Comparison of ENCODE assay signal across 29 mouse cellular contexts in the genomic region with DNA sequence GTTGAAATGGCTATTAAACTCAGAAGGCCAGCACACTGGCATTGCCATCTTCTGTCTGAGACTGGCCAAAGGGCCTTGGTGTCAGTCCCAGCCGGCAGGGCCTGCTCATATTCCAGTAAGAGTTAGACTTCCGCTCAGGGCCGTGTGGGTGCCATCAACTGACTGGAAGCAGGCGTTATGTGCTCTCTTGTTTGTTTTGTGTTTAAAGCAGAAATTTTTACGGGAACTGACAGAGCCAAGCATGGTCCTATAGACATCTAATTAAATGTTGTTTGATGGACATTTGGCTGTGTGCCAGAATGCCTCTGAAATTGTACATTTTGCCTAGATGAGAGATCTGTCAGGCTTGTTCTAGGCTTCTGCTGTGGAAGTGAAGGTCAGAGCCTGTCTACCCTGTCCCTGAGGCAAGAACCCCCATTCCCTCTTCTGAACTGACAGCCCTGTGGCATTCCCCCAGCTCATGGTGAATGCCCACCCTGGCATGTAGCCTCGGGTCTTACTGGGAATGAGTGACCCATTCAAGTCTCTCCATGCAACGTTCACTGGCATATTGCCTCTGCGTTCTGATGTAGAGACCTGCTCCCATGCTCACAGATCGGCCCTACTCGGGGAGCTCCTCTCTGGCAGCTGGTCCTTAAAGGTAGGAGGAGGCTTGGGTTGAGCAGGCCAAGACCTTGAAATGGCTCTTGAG. TPM values are rescaled to one million over a fixed set of nuclear protein-coding genes. Genes with fewer than 3 reads are reported as not detected.
DNase-seq lines count a peak whose midpoint lies in the region; ATAC-seq and TF ChIP-seq lines count a peak whose summit lies in the region.
"Had no signal": no experiment of that assay in that cellular context is flagged by ENCODE, and none has a peak within 500 bp of the region (broad histone marks: within the 10 kb centered on the region; RNA-seq: fewer than 3 reads in every experiment).

No protein-coding gene starts in this region.

- DNase-seq in forebrain, embryonic 14.5 days (ENCODE audit: low spot score), result peak; percentile 55
- DNase-seq in left cerebral cortex, postnatal 4 days, result peak; percentile 66
- DNase-seq in left cerebral cortex, adult 2 months (ENCODE audit: extremely low spot score in 1 of 2, low spot score in 2 of 2), result no peak
- peak; percentile 35 for DNase-seq in retina, postnatal 1 day
- no peak for DNase-seq in retina, embryonic 14.5 days (ENCODE audit: low spot score)
- DNase-seq: adrenal gland, postnatal 36 days; cerebellum, adult 11 months; cerebellum, postnatal 25 days; embryo, embryonic 11 days; gastrocnemius, postnatal 10 days; heart, adult 18-20 months; heart, postnatal 14 days; kidney, adult 18-20 months; liver, postnatal 0 days; right cerebral cortex, postnatal 25 days had no signal

- peak overlapping the region; percentile 36; the same call in 1 of the 2 replicates for H3K27ac ChIP-seq in forebrain, embryonic 14.5 days (ENCODE audit: low read depth, low read length)
- H3K27ac ChIP-seq in forebrain, embryonic 12.5 days, result no peak overlapping the region
- no peak overlapping the region for H3K27ac ChIP-seq in left cerebral cortex, adult 2 months
- no peak overlapping the region for H3K27ac ChIP-seq in kidney, embryonic 14.5 days (ENCODE audit: low read depth, low read length)
- H3K27ac ChIP-seq: embryonic facial prominence, embryonic 13.5 days; heart, embryonic 13.5 days; hindbrain, embryonic 12.5 days; kidney, postnatal 0 days; limb, embryonic 12.5 days; midbrain, embryonic 12.5 days had no signal

- no peak overlapping the region for H3K4me2 ChIP-seq in forebrain, embryonic 14.5 days (ENCODE audit: low read length)
- no peak overlapping the region for H3K4me2 ChIP-seq in forebrain, embryonic 12.5 days
- H3K4me2 ChIP-seq in kidney, embryonic 14.5 days (replicated peaks; ENCODE audit: low read depth, low read length), result no peak overlapping the region
- H3K4me2 ChIP-seq: embryonic facial prominence, embryonic 13.5 days; heart, embryonic 13.5 days; hindbrain, embryonic 12.5 days; limb, embryonic 12.5 days; liver, embryonic 11.5 days; midbrain, embryonic 12.5 days had no signal

- no peak for ATAC-seq in forebrain, embryonic 14.5 days
- ATAC-seq in forebrain, embryonic 12.5 days (ENCODE audit: low FRiP score), result no peak
- ATAC-seq in kidney, embryonic 14.5 days (ENCODE audit: low FRiP score, low TSS enrichment), result no peak
- ATAC-seq: inflammation-experienced regulatory T-cells, adult 6 months; liver, postnatal 0 days; Patski had no signal

- peaks cover 99% of the 10 kb centered on the region for H3K36me3 ChIP-seq in forebrain, embryonic 14.5 days (ENCODE audit: control insufficient read depth, insufficient read depth, low read length)
- peaks cover 100% of the 10 kb centered on the region for H3K36me3 ChIP-seq in forebrain, embryonic 12.5 days (replicated peaks)
- peaks cover 92% of the 10 kb centered on the region for H3K36me3 ChIP-seq in kidney, embryonic 14.5 days (ENCODE audit: control insufficient read depth, insufficient read depth, low read length)

- H3K4me3 ChIP-seq in forebrain, embryonic 14.5 days (ENCODE audit: low read depth, low read length), result no peak overlapping the region
- H3K4me3 ChIP-seq in forebrain, embryonic 12.5 days (replicated peaks), result no peak overlapping the region
- no peak overlapping the region for H3K4me3 ChIP-seq in left cerebral cortex, adult 2 months
- no peak overlapping the region for H3K4me3 ChIP-seq in kidney, embryonic 14.5 days (ENCODE audit: low read length)
- H3K4me3 ChIP-seq: embryonic facial prominence, embryonic 13.5 days; erythroblast, embryonic 14.5 days; heart, embryonic 13.5 days; hindbrain, embryonic 12.5 days; limb, embryonic 12.5 days; midbrain, embryonic 12.5 days had no signal

- TF ChIP-seq CTCF in left cerebral cortex, adult 2 months (IDR thresholded peaks at IDR 0.05), result no peak

- 74% methylated on average over 10 of the region's 10 CpGs for WGBS in forebrain, embryonic 14.5 days
- 90% methylated on average over 10 of the region's 10 CpGs for WGBS in forebrain, embryonic 12.5 days
- 79% methylated on average over 10 of the region's 10 CpGs for WGBS in kidney, embryonic 14.5 days

- H3K4me1 ChIP-seq in forebrain, embryonic 14.5 days (ENCODE audit: control insufficient read depth, insufficient read depth, low read length), result no peaks in the 10 kb centered on the region
- no peaks in the 10 kb centered on the region for H3K4me1 ChIP-seq in forebrain, embryonic 12.5 days
- H3K4me1 ChIP-seq in kidney, embryonic 14.5 days (ENCODE audit: control insufficient read depth, insufficient read depth, low read length), result no peaks in the 10 kb centered on the region
- H3K4me1 ChIP-seq: embryonic facial prominence, embryonic 13.5 days; hindbrain, embryonic 12.5 days; limb, embryonic 12.5 days; midbrain, embryonic 12.5 days had no signal

- no peaks in the 10 kb centered on the region for H3K27me3 ChIP-seq in forebrain, embryonic 14.5 days (replicated peaks; ENCODE audit: control insufficient read depth, insufficient read depth, low read length)
- no peaks in the 10 kb centered on the region for H3K27me3 ChIP-seq in forebrain, embryonic 12.5 days
- no peaks in the 10 kb centered on the region for H3K27me3 ChIP-seq in kidney, embryonic 14.5 days (ENCODE audit: control insufficient read depth, insufficient read depth, low read length)
- H3K27me3 ChIP-seq: embryonic facial prominence, embryonic 13.5 days; heart, embryonic 13.5 days; hindbrain, embryonic 12.5 days; limb, embryonic 12.5 days; midbrain, embryonic 12.5 days; Patski had no signal

- H3K9ac ChIP-seq in forebrain, embryonic 14.5 days (ENCODE audit: low read length), result no peak overlapping the region
- H3K9ac ChIP-seq in forebrain, embryonic 12.5 days, result no peak overlapping the region
- no peak overlapping the region for H3K9ac ChIP-seq in kidney, embryonic 14.5 days (ENCODE audit: low read depth, low read length)
- H3K9ac ChIP-seq: embryonic facial prominence, embryonic 13.5 days; heart, embryonic 13.5 days; hindbrain, embryonic 12.5 days; limb, embryonic 12.5 days; liver, postnatal 0 days; midbrain, embryonic 12.5 days had no signal

- H3K9me3 ChIP-seq in forebrain, embryonic 14.5 days (replicated peaks; ENCODE audit: control insufficient read depth, low read length), result no peaks in the 10 kb centered on the region
- no peaks in the 10 kb centered on the region for H3K9me3 ChIP-seq in forebrain, embryonic 12.5 days
- H3K9me3 ChIP-seq in kidney, embryonic 14.5 days (ENCODE audit: control insufficient read depth, low read length), result no peaks in the 10 kb centered on the region
- H3K9me3 ChIP-seq: embryonic facial prominence, embryonic 13.5 days; heart, embryonic 13.5 days; hindbrain, embryonic 12.5 days; limb, embryonic 12.5 days; midbrain, embryonic 12.5 days had no signal

- intact Hi-C loops in left cerebral cortex, postnatal 4 days (cut with DNase I), result loop anchor here (10.0 kb wide), 1 partner anchor 215 kb away; no protein-coding TSS in a partner anchor
- intact Hi-C loops in left cerebral cortex, adult 2 months (cut with DNase I), result no loop called here

RNA-seq across cellular contexts. Expression of a gene that starts 38.1 kb away (rescaled TPM):
- polyA plus RNA-seq in forebrain, embryonic 14.5 days (2014; fragmentation: Nextera tagmentation; extraction: Ambion mirVana), result 65.1 and 79.2 TPM in 2 replicates
- 94.1 and 104 TPM in 2 replicates for polyA plus RNA-seq in forebrain, embryonic 12.5 days (2016; fragmentation: Nextera tagmentation; extraction: Ambion mirVana)
- total RNA-seq in left cerebral cortex, postnatal 4 days (2021), result 10 to 100 TPM; 66.8 to 68.7 TPM
- total RNA-seq in left cerebral cortex, adult 2 months (2021), result 10 to 100 TPM; 52.0 to 69.0 TPM
- 42.6 and 53.4 TPM in 2 replicates for polyA plus RNA-seq in kidney, embryonic 14.5 days (2014; fragmentation: Nextera tagmentation; extraction: Ambion mirVana)

RNA-seq across cellular contexts. Expression of a gene that starts 40.4 kb away (rescaled TPM):
- polyA plus RNA-seq in forebrain, embryonic 14.5 days (2014; fragmentation: Nextera tagmentation; extraction: Ambion mirVana), result 0.22 and 0.42 TPM in 2 replicates
- polyA plus RNA-seq in forebrain, embryonic 12.5 days (2016; fragmentation: Nextera tagmentation; extraction: Ambion mirVana), result 0.24 and 0.82 TPM in 2 replicates
- under 1 TPM; 0.52 to 0.64 TPM for total RNA-seq in left cerebral cortex, postnatal 4 days (2021)
- total RNA-seq in left cerebral cortex, adult 2 months (2021), result under 1 TPM; 0.21 to 0.61 TPM
- 0.53 and 1.0 TPM in 2 replicates for polyA plus RNA-seq in kidney, embryonic 14.5 days (2014; fragmentation: Nextera tagmentation; extraction: Ambion mirVana)
- total RNA-seq: megakaryocyte progenitor cell, adult 5-6 weeks; monocyte, adult 5-6 weeks had no signal

Comparison
In these comparisons a context has a peak if more than half of its experiments do, and no peak if none do; other contexts are left out.
1. DNase-seq: peak in forebrain, embryonic 14.5 days (single experiment), left cerebral cortex, postnatal 4 days (single experiment) and retina, postnatal 1 day (single experiment); none in left cerebral cortex, adult 2 months (0 of 2) and retina, embryonic 14.5 days (single experiment).